Mouse (Mus musculus): ENCODE measurements around the gene Tbc1d10a.
A peak's percentile ranks its signal among the peaks of the same experiment; 100 is the strongest.
"Not testable (repeated sequence)": the region's sequence is repeated elsewhere in the genome, so short reads cannot be mapped to it uniquely, and the experiment has no call there.

The Tbc1d10a gene

GRCm38 (mm10) chr11:4183511-4183910 lies 3.1 kb upstream of the Tbc1d10a start:
- DNase-seq (ENCODE audit: low spot score) = no peak

DNA sequence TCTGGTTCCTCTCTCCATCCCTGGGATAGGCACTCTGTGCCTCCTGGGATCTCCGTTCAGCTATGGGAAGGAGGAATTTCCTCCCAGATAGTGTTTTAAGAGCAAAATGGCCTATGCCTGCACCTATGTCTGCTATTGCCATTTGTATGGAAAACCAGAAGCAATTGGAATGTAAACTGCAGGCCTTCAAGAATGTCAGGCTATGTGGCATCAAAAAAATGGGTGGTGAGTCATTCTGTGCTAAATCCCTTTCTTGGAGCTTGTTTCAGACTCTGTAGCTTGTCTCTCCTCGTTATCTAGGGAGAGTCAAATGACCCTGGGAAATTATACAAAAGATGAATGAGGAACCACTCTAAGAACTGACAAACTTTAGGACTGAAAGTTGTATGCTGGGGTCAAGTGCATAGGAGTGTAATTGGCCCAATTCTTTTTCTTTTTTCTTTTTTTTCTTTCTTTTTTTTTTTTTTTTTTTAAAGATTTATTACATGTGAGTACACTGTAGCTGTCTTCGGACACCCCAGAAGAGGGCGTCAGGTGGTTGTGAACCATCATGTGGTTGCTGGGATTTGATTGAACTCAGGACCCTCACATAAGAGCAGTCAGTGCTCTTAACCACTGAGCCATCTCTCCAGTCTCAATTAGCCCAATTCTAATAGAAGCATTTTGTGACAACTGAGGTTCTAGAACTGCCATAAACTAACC lies 2.2 kb upstream of the Tbc1d10a start:
- no peak for DNase-seq (ENCODE audit: low spot score)

GRCm38 (mm10) chr11:4185480-4185879 lies 1.1 kb upstream of the Tbc1d10a start:
- not testable (repeated sequence) for DNase-seq (ENCODE audit: low spot score)

- DNase-seq (ENCODE audit: low spot score) = no peak
Observed at GRCm38 (mm10) chr11:4187318-4187700, 720 bp downstream of the Tbc1d10a start.

GRCm38 (mm10) chr11:4189182-4189581 lies 2.6 kb downstream of the Tbc1d10a start:
- no peak for DNase-seq (ENCODE audit: low spot score)

GRCm38 (mm10) chr11:4190677-4191076 lies 4.1 kb downstream of the Tbc1d10a start:
- DNase-seq (ENCODE audit: low spot score) = no peak

DNA sequence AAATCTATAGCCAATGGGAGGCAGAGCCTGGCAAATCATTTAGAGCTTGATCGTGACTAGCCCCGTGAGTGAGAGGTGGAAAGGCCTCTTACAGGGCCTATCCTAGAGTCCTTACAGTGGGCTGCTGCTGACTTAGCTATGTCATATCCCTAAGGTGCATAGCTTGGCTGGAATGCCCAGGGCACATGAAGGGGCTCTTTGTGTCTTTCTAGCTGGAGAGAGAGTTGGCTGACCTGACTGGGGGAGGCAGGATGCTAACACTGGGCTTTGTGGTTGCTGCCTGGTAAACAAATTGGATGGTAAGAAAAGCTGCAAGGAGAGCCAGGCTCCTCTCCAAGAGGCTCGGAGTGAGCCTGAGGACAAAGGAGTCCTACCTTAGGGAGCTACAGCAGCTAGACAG lies 6.2 kb downstream of the Tbc1d10a start:
- DNase-seq (ENCODE audit: low spot score) = no peak

- no peak for DNase-seq (ENCODE audit: low spot score)
Observed at GRCm38 (mm10) chr11:4193420-4193819, 6.8 kb downstream of the Tbc1d10a start.

- no peak for DNase-seq (ENCODE audit: low spot score)
Observed at GRCm38 (mm10) chr11:4195597-4196031, 9.0 kb downstream of the Tbc1d10a start.

DNA sequence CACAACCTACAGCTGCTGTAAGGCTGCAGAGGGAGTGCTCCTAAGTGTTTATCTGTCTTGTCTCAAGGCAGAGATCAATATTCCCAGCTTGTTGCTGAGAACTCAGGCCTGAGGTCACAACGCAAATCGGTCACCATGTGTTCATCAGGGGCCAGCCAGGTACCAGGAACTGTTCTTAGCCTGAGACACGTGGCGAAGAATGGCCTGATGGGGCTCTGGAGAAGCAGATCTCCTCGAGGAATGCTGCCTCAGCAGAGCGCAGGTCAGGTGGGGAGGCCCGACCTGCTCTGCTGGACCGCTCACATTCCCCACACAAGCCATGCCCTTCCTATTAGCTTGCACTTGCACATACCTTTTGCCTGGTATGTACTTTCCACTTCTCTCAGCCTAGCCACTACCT lies 10.0 kb downstream of the Tbc1d10a start:
- no peak for DNase-seq (ENCODE audit: low spot score)

- no peak for DNase-seq (ENCODE audit: low spot score)
Observed at GRCm38 (mm10) chr11:4197691-4198090, 11.1 kb downstream of the Tbc1d10a start.

DNA sequence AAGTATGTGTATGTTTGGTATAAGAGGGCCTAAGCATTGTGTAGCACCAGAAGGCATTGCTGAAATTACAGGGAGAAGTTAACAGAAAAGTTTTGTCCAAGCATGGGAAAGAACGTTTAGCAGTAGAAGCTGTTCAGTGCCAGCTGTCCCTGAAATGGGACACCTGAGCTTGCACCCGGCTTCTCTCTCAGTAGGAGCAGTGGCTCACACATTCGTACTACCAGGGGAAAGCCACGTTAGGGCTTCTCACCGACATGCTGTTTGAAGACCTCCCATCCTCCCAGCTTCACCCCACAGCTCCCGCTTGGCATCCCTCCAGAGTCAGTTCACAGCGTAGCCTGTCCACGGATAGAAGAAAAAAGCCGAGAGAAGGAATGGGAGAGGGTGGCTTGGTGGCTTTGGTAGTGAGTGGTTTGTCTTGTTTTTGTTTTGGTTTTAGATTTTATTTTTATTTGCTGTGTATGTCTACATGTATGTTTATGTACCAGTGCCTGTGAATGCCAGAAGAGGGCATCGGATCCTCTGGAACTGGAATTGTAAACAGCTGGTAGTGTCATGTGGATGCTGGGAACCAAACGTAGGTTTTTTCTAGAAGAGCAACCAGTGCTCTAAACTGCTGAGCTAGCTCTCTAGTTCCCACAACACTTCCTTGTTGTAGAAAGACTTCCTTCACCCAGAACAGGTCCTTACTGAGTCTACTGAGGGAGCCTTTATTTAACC lies 15.6 kb downstream of the Tbc1d10a start:
- DNase-seq (ENCODE audit: low spot score) = no peak

DNA sequence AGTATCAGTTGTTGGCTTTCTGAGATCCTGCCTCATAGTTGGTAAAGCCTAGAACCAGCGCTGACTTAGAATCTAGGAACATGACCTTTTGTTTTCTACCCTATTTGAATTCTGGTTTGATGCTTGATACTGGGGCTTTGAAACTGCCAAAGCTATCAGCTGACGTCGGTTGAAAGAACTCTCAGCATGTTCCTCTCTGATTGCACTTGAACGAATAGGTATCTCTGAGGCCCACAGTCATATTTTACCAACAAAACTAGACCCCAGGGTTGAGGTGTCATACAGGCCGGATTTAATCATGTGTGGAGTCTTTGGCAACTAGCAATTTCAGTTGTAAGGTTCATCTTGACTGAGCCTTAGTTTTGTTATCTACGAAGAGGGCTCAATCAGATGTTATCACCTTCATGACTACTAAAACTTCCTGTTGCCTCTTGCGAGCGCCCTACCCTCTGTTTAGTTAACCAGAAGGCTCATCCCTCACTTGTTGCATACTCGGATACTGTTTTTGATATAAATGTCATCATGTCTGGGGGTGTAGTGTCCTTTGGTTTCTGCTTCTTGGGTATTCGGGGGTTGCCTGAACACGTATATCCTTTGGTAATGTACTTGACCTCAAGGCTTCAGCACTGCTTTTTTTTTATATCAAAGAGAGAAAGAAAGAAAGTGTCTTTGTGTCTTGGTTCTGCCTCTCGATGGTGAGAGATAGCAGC lies 16.6 kb downstream of the Tbc1d10a start:
- no peak for DNase-seq (ENCODE audit: low spot score)

GRCm38 (mm10) chr11:4203705-4204074 lies 17.1 kb downstream of the Tbc1d10a start:
- DNase-seq (ENCODE audit: low spot score) = peak; percentile 34

DNA sequence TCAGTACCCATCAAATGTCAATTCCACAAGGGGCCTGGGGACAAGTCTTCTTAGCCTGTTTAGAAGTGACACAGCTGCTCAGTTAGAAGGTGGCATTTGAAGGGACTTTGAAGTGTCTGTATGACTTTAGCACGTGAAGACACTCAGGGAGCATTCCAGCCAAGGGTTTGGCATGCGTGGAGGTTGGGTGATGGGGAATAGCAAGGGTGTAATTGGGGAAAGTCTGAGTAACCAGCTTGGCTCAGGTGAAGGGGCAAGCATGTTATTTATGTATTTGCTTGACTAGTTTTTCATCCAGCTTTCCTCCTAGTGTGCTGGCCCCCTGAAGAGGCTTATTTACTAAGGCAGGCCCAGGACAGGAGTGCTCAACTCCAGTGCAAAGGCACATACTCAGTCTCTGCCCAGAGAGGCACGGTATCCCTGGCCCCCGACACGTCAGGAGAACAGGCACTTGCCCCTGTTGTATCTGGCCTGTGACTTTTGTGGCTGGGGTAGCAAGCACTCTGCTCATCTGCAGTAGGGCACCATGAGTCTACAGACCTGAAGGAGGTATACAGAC lies 18.6 kb downstream of the Tbc1d10a start:
- no peak for DNase-seq (ENCODE audit: low spot score)

GRCm38 (mm10) chr11:4205951-4206350 lies 19.4 kb downstream of the Tbc1d10a start:
- DNase-seq (ENCODE audit: low spot score) = no peak

GRCm38 (mm10) chr11:4206563-4206962 lies 20.0 kb downstream of the Tbc1d10a start:
- DNase-seq (ENCODE audit: low spot score) = no peak

- DNase-seq (ENCODE audit: low spot score) = no peak
Observed at GRCm38 (mm10) chr11:4207655-4208054, 21.1 kb downstream of the Tbc1d10a start.

DNA sequence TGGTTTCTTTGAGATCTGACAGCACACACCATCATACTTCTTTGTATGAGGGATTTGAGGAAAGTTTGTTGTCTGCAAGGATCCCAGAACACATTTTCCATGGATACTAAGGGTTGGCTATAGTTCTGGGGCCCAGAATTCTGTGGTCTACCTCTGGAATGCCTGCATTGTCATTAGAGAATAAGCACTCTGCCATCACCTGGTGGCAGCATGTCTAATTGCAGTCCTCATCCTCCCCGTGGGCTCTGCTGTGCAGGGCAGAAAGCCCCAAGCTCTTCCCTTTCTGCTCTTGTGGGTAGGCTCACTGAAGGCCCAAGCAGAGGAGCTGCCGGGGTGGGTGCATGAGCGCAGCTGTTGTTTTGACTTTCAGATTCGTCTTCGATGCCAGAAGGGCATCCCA lies 23.0 kb downstream of the Tbc1d10a start:
- no peak for DNase-seq (ENCODE audit: low spot score)

- no peak for DNase-seq (ENCODE audit: low spot score)
Observed at GRCm38 (mm10) chr11:4210786-4211185, 24.2 kb downstream of the Tbc1d10a start.

DNA sequence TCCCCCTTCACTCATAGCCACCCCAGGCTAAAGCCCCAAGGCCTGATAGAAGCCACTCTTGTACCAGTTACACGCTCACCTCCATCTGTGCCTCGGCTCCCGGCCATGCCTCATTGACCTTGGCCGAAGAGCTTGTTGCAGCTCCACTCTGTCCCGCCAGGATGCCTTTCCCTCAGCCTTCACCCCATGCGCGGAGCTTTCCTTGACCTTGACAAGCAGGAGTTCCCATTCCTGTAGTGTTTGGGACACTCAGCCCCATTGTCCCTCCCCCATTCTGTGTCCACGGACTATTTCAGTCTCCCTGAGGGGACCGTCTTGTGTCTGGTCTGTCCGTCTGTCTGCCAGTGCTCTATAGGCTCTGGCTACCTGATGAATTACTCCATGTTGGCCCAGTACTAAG lies 26.5 kb downstream of the Tbc1d10a start:
- no peak for DNase-seq (ENCODE audit: low spot score)

- DNase-seq (ENCODE audit: low spot score) = no peak
Observed at GRCm38 (mm10) chr11:4214572-4214971, 28.0 kb downstream of the Tbc1d10a start.

GRCm38 (mm10) chr11:4215061-4215460 lies 28.5 kb downstream of the Tbc1d10a start:
- DNase-seq (ENCODE audit: low spot score) = no peak
